ENCODE assay signal across 19 mouse cellular contexts in the genomic region with DNA sequence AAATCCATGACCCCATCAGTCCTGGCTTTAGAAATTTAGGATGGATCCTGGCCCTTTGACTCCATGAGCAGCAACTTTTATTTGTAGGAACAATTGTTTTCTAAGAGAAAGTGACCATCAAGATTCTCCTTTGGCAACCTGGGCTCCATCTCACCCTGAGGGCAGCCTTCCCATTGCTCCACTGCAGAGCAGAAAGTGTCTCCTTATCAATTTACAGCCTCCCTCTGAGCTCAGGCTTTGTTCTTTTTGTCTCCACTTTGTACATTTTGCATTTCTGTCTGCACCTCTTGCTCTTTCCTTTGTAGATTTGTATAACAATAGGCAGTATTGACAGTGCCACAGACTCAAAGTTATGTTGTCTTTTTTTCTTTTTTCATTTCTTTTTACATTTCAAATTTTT.
"Had no signal": no experiment of that assay in that cellular context is flagged by ENCODE, and none has a peak within 500 bp of the region (broad histone marks: within the 10 kb centered on the region; RNA-seq: fewer than 3 reads in every experiment).

No protein-coding gene starts in this region.

- H3K27me3 ChIP-seq: lung, embryonic 15.5 days; megakaryocyte, embryonic 14.5 days; neural tube, embryonic 13.5 days; neural tube, embryonic 15.5 days had no signal

- H3K4me1 ChIP-seq: lung, embryonic 15.5 days; megakaryocyte, embryonic 14.5 days; neural tube, embryonic 13.5 days; neural tube, embryonic 15.5 days had no signal

- H3K9ac ChIP-seq: liver, postnatal 0 days; lung, embryonic 15.5 days; neural tube, embryonic 13.5 days; neural tube, embryonic 15.5 days had no signal

- H3K9me3 ChIP-seq: lung, embryonic 15.5 days; neural tube, embryonic 15.5 days had no signal

- DNase-seq: liver, postnatal 0 days; lung, adult 2 months; lung, postnatal 14 days; lung, postnatal 36 days; midbrain, embryonic 14.5 days; retina, postnatal 1 day; right cerebral cortex, adult 18-20 months; right cerebral cortex, postnatal 25 days; right cerebral cortex, postnatal 4 days; spleen, adult 18-20 months; thymus, adult 18-20 months; thymus, postnatal 14 days; thymus, postnatal 36 days had no signal

- H3K27ac ChIP-seq: lung, embryonic 15.5 days; macrophage; neural tube, embryonic 13.5 days; neural tube, embryonic 15.5 days had no signal

- H3K36me3 ChIP-seq: lung, embryonic 15.5 days; neural tube, embryonic 13.5 days; neural tube, embryonic 15.5 days had no signal

- H3K4me3 ChIP-seq: lung, embryonic 15.5 days; megakaryocyte, embryonic 14.5 days; myocyte; neural tube, embryonic 13.5 days; neural tube, embryonic 15.5 days had no signal
